Mouse (Mus musculus) cerebellum, adult 11 months (tissue): Measurements from ENCODE around the gene Tenm2.
A peak's percentile ranks its signal among the peaks of the same experiment; 100 is the strongest.

Experiments
- DNase-seq: peaks from one replicate; pipeline ENCODE4 v3.0.0; 2022

Gene Tenm2

GRCm38 (mm10) chr11:37076989-37077598 is 158.7 kb downstream of the Tenm2 start:
- DNase-seq, result no peak

- no peak for DNase-seq
Measured at GRCm38 (mm10) chr11:37075349-37075748, 160.4 kb downstream of the Tenm2 start.

DNA sequence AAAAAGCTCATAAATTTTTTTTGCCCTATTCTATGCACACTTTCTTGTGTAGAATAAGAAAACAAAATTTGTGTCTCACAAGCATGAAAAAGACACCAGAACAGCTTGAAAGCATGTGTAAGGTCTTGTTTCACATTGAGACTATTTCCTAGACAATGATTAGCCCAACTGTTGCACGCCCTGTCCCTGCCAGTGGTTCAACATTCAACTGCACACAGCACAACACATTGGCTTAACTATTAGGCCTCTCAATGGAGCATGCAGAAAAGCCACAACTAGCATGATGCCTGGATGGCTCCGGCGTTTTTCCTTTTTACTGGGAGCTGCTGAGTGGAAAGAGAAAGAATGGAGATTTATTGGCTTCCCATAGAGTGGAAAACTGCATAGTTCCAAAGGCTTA is 170.3 kb downstream of the Tenm2 start:
- DNase-seq, result no peak

GRCm38 (mm10) chr11:37046671-37047070 is 189.1 kb downstream of the Tenm2 start:
- peak; percentile 1 for DNase-seq

- DNase-seq, result no peak
Measured at GRCm38 (mm10) chr11:37041259-37041658, 194.5 kb downstream of the Tenm2 start.

- DNase-seq, result no peak
Measured at GRCm38 (mm10) chr11:37039283-37039682, 196.5 kb downstream of the Tenm2 start.

GRCm38 (mm10) chr11:37031305-37032055 is 204.3 kb downstream of the Tenm2 start:
- no peak for DNase-seq

- DNase-seq, result no peak
Measured at GRCm38 (mm10) chr11:37011900-37012299, 223.9 kb downstream of the Tenm2 start.

DNA sequence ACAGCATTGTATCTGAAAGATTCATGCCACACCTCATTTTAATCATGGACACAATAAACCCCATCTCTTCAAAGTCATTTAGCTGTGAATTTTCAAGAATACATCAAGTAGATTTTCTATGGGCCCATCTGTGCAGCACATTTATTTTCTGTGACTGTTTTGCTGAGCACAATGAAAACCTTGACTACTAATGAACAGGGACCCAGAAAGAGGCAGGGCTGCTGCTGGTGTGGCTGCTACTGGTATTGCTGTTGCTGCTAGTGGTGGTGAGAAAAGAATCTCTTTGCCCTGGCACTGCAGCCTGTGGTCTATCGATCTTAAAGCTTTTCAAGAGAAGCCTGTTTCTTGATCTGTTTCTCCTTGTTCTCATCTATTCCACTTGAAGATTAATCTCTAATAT is 226.5 kb downstream of the Tenm2 start:
- no peak for DNase-seq

DNA sequence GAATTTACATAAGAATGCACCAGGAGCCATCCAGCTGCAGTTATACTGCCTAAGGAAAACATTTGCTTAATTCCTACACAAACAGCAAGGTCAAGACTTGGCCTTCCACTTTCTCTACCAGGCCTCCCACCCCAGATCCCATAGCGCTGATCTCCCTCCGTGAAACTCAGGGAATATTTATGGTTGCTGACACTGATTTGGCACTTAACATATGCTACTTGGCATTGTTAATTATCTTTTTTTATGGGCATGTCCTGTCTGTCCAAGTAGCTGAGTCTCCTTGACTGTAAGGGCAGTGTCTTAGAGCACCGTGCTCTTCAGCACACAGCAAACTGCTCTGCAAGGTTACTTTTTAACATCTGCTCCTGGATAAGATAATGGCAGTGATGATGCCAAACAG is 238.1 kb downstream of the Tenm2 start:
- DNase-seq, result no peak

- DNase-seq, result no peak
Measured at GRCm38 (mm10) chr11:36990895-36991294, 244.9 kb downstream of the Tenm2 start.

GRCm38 (mm10) chr11:36988776-36989565 is 246.8 kb downstream of the Tenm2 start:
- no peak for DNase-seq

DNA sequence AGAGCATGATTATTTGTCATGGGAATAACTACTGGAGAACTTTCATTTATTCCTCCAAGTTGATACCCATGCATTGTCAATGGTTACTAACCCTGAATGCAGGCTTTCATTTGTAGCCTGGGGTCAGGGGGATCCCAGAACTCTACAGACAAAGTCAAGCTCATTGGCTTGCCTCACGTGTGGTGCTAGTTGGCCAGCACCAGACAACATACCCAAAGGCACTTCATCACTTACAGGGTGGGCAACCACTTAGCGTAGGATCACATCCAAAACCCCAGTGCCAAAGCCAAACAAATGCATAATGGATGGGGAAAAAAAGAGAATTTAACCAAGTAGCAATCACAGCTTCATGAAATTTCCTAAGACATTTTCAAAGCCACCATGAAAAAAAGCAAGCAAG is 261.6 kb downstream of the Tenm2 start:
- DNase-seq, result no peak

DNA sequence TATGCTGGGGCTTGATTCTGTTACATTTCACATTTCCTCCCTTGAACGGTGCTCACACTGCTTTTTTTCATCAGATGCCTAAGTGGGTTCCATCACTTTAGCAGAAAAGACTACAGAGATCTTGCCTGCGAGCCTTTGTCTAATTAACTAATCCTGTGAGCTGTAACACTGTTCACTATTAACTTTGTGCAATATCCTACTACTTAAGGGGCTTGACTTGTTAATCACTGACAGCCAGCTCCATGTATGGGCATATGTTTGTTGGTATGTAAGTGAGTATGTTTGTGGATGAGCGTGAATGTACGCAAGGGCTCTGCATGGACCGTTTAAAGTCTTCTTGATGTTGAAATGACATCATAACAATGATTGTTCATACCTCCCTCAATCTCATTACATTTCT is 277.7 kb downstream of the Tenm2 start:
- no peak for DNase-seq

DNA sequence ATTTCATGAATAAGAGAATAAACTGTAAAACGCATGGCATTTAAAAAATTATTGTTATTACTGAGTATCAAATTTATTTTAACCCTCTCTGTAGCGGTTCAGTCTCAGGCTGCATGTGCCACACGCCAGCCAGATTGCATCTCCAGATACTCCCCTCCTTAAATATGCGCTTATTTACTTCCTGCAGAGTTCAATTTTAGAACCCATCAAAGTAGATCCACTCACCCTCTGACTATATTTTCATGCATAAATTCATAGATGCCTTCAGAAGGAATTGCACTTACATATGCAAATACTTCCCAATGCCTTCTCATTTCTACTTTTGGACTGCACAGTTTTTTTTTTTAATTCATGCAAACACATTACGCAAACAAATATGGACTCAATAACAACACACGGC is 294.3 kb downstream of the Tenm2 start:
- no peak for DNase-seq

DNA sequence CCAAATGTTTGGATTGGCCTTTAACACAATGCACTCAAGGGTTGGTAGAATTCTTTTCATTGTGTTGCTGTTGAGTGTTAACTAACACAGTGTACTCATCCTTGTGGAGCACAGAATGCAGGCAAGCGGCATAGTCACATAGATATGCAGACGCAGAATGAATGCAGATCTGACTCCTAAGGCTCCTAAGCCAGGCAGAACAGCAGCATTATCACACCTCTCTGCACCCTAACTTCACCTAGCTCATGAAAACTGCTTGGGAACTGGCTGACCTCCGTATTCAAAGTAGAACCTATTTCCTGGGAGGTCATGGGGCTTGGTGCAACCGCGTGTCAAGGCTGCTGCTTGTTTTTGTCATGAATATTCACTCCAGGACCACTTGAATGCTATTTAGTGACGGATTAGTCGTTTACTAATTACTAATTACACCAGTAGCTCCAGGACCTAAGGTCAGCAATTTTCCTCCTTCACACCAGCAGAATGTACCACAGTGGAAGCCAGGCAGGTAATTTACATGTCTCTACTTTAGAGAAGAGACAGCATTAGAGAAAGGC is 295.1 kb downstream of the Tenm2 start:
- DNase-seq, result no peak

DNA sequence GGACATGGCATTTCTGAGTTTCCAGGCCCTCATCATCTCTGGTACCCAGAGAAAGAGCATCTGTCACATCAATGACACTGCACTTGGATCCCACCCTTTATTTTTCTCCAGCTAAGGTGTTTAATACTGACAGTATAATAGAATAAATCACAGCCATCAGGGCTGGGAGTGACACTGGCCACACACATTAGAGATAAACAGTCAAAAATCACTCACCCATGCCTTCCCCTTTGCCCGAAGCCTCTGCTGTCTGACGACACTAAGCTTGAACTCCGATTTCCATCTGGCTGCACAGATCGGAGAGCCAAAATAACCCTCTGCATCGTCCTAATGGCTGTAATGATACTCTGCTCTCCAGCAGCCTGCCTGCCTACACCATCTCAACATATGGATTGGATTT is 305.9 kb downstream of the Tenm2 start:
- DNase-seq, result no peak

- no peak for DNase-seq
Measured at GRCm38 (mm10) chr11:36926705-36927406, 308.9 kb downstream of the Tenm2 start.

GRCm38 (mm10) chr11:36919301-36919700 is 316.5 kb downstream of the Tenm2 start:
- no peak for DNase-seq

DNA sequence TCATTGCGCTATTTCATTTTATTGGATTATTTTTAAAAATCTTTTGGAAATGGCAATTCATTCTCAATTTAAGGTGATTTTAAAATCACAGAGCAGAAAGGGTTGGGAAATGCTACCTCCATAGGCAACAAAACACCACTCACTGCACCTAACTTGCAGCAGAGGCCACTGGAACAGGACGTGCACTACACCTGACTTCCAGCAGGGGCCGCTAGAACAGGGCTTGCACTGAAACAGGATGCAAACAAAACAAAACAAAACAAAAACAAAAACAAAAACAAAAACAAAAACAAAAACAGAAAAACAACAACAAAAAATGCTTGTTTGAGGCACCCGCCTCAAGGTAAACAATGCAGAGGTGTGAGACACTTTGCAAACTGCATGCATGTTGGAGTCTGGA is 324.4 kb downstream of the Tenm2 start:
- no peak for DNase-seq

- no peak for DNase-seq
Measured at GRCm38 (mm10) chr11:36909036-36909435, 326.7 kb downstream of the Tenm2 start.

GRCm38 (mm10) chr11:36902302-36902701 is 333.5 kb downstream of the Tenm2 start:
- DNase-seq, result no peak

- peak; percentile 23 for DNase-seq
Measured at GRCm38 (mm10) chr11:36893061-36893460, 342.7 kb downstream of the Tenm2 start.
